8 mouse cellular contexts compared by ENCODE assay signal in genomic region chr7:29134693-29135386, GRCm38 (mm10). TPM values are rescaled to one million over a fixed set of nuclear protein-coding genes. Genes with fewer than 3 reads are reported as not detected.
DNase-seq lines count a peak whose midpoint lies in the region; ATAC-seq lines count a peak whose summit lies in the region.

Gene Rasgrp4, plus strand, starts transcription at chr7:29134851.

- peak; percentile 30 to 39 for DNase-seq in cerebellum, postnatal 10 days
- no peak for DNase-seq in cerebellum, postnatal 4 days (ENCODE audit: low spot score in 2 of 2)
- no peak for DNase-seq in neural tube, embryonic 11.5 days (ENCODE audit: low spot score)
- DNase-seq in testis, postnatal 14 days (ENCODE audit: low spot score): no peak
- no peak for DNase-seq in urinary bladder, postnatal 10 days (ENCODE audit: low spot score)

- H3K9me3 ChIP-seq in embryonic facial prominence, embryonic 12.5 days: no peaks in the 10 kb centered on the region
- no peaks in the 10 kb centered on the region for H3K9me3 ChIP-seq in hindbrain, embryonic 13.5 days
- no peaks in the 10 kb centered on the region for H3K9me3 ChIP-seq in liver, embryonic 16.5 days (replicated peaks; ENCODE audit: control insufficient read depth, low read length)
- no peaks in the 10 kb centered on the region for H3K9me3 ChIP-seq in neural tube, embryonic 11.5 days (ENCODE audit: control insufficient read depth, low read length)

- no peak within 1 kb of the TSS for H3K27ac ChIP-seq in embryonic facial prominence, embryonic 12.5 days
- H3K27ac ChIP-seq in hindbrain, embryonic 13.5 days: no peak within 1 kb of the TSS
- no peak within 1 kb of the TSS for H3K27ac ChIP-seq in liver, embryonic 16.5 days (ENCODE audit: low read length)
- H3K27ac ChIP-seq in neural tube, embryonic 11.5 days (ENCODE audit: low read depth, low read length): no peak within 1 kb of the TSS

- H3K9ac ChIP-seq in embryonic facial prominence, embryonic 12.5 days: peak within 1 kb of the TSS; percentile 56
- peak within 1 kb of the TSS; percentile 5; the same call in 1 of the 2 replicates for H3K9ac ChIP-seq in hindbrain, embryonic 13.5 days
- no peak within 1 kb of the TSS for H3K9ac ChIP-seq in liver, embryonic 16.5 days (ENCODE audit: low read depth, low read length)
- H3K9ac ChIP-seq in neural tube, embryonic 11.5 days (ENCODE audit: low read length): peak within 1 kb of the TSS; percentile 26; the same call in 1 of the 2 replicates

- peak within 1 kb of the TSS; percentile 34 for H3K4me3 ChIP-seq in embryonic facial prominence, embryonic 12.5 days
- H3K4me3 ChIP-seq in hindbrain, embryonic 13.5 days: peak within 1 kb of the TSS; percentile 25
- peak within 1 kb of the TSS; percentile 41 for H3K4me3 ChIP-seq in liver, embryonic 16.5 days (ENCODE audit: low read depth, low read length)
- H3K4me3 ChIP-seq in neural tube, embryonic 11.5 days (ENCODE audit: low read depth, low read length): no peak within 1 kb of the TSS

- peaks cover 8% of the 10 kb centered on the region; the same call in 1 of the 2 replicates for H3K4me1 ChIP-seq in embryonic facial prominence, embryonic 12.5 days
- peaks cover 9% of the 10 kb centered on the region for H3K4me1 ChIP-seq in hindbrain, embryonic 13.5 days (replicated peaks)
- H3K4me1 ChIP-seq in liver, embryonic 16.5 days (ENCODE audit: control insufficient read depth, low read depth, low read length): no peaks in the 10 kb centered on the region
- no peaks in the 10 kb centered on the region; the same call in 1 of the 2 replicates for H3K4me1 ChIP-seq in neural tube, embryonic 11.5 days (ENCODE audit: control insufficient read depth, insufficient read depth, low read length)

- peak within 1 kb of the TSS; percentile 74 for H3K4me2 ChIP-seq in embryonic facial prominence, embryonic 12.5 days (replicated peaks)
- H3K4me2 ChIP-seq in hindbrain, embryonic 13.5 days: peak within 1 kb of the TSS; percentile 52
- H3K4me2 ChIP-seq in liver, embryonic 16.5 days (ENCODE audit: low read depth, low read length): peak within 1 kb of the TSS; percentile 10; the same call in 1 of the 2 replicates
- peak within 1 kb of the TSS; percentile 37 for H3K4me2 ChIP-seq in neural tube, embryonic 11.5 days (ENCODE audit: low read depth)

- H3K27me3 ChIP-seq in embryonic facial prominence, embryonic 12.5 days: no peaks in the 10 kb centered on the region; the same call in 1 of the 2 replicates
- peaks cover 36% of the 10 kb centered on the region for H3K27me3 ChIP-seq in hindbrain, embryonic 13.5 days
- H3K27me3 ChIP-seq in liver, embryonic 16.5 days (ENCODE audit: control insufficient read depth, insufficient read depth, low read depth, low read length): peaks cover 3% of the 10 kb centered on the region; the same call in 1 of the 2 replicates
- peaks cover 6% of the 10 kb centered on the region; the same call in 1 of the 2 replicates for H3K27me3 ChIP-seq in neural tube, embryonic 11.5 days (ENCODE audit: control insufficient read depth, insufficient read depth, low read length)

- 2% methylated on average over 14 of the region's 20 CpGs for WGBS in embryonic facial prominence, embryonic 12.5 days
- WGBS in hindbrain, embryonic 13.5 days: 3% methylated on average over 15 of the region's 20 CpGs
- 0% methylated on average over 16 of the region's 20 CpGs for WGBS in liver, embryonic 16.5 days (ENCODE audit: insufficient replicate concordance)
- WGBS in neural tube, embryonic 11.5 days: 2% methylated on average over 11 of the region's 20 CpGs

- H3K36me3 ChIP-seq in embryonic facial prominence, embryonic 12.5 days: no peaks in the 10 kb centered on the region
- no peaks in the 10 kb centered on the region for H3K36me3 ChIP-seq in hindbrain, embryonic 13.5 days
- H3K36me3 ChIP-seq in liver, embryonic 16.5 days (ENCODE audit: control insufficient read depth, insufficient read depth): no peaks in the 10 kb centered on the region
- no peaks in the 10 kb centered on the region for H3K36me3 ChIP-seq in neural tube, embryonic 11.5 days (ENCODE audit: control insufficient read depth, insufficient read depth, low read length)

- ATAC-seq in embryonic facial prominence, embryonic 12.5 days (ENCODE audit: insufficient number of reproducible peaks, insufficient read depth, low FRiP score, low TSS enrichment): peak; percentile 67
- 0 out of 2 replicates have a peak, but pooled peaks have one; percentile 36 for ATAC-seq in hindbrain, embryonic 13.5 days (ENCODE audit: low FRiP score)
- peak; percentile 16; the same call in 1 of the 2 replicates for ATAC-seq in liver, embryonic 16.5 days (ENCODE audit: low read depth)
- ATAC-seq in neural tube, embryonic 11.5 days (ENCODE audit: insufficient read depth, low FRiP score, low TSS enrichment): no peak

RNA-seq across cellular contexts. Expression of gene Rasgrp4, which starts in this region (rescaled TPM):
- 0.92 and 1.1 TPM in 2 replicates for polyA plus RNA-seq in embryonic facial prominence, embryonic 12.5 days (2016; fragmentation: Nextera tagmentation; extraction: Ambion mirVana)
- polyA plus RNA-seq in hindbrain, embryonic 13.5 days (2015; fragmentation: Nextera tagmentation; extraction: Ambion mirVana): 0.48 and 0.68 TPM in 2 replicates
- 1.2 and 1.4 TPM in 2 replicates for polyA plus RNA-seq in liver, embryonic 16.5 days (2015; fragmentation: Nextera tagmentation; extraction: Ambion mirVana)
- polyA plus RNA-seq in neural tube, embryonic 11.5 days (2014; fragmentation: Nextera tagmentation; extraction: Ambion mirVana): 0.76 and 0.82 TPM in 2 replicates

Comparison
In these comparisons a context has a peak if more than half of its experiments do, and no peak if none do; other contexts are left out.
1. DNase-seq: peak in cerebellum, postnatal 10 days (2 of 2); none in cerebellum, postnatal 4 days (0 of 2), neural tube, embryonic 11.5 days (single experiment), testis, postnatal 14 days (single experiment) and urinary bladder, postnatal 10 days (single experiment).
2. Peak in ATAC-seq, H3K4me3 ChIP-seq, H3K9ac ChIP-seq and H3K4me2 ChIP-seq in hindbrain, embryonic 13.5 days; RNA of the gene not detected or under 1 TPM.
3. H3K4me2 ChIP-seq: peak in every context shown above with its lines; median percentile 74 in embryonic facial prominence, embryonic 12.5 days; 52 in hindbrain, embryonic 13.5 days; 37 in neural tube, embryonic 11.5 days; 10 in liver, embryonic 16.5 days.